Mouse (Mus musculus) liver, embryonic 15.5 days (tissue): ENCODE data around the gene Gnas. TPM values are rescaled to one million over a fixed set of nuclear protein-coding genes. Genes with fewer than 3 reads are reported as not detected.

Experiments used
- ATAC-seq: fragments of 200-750 bp; cut with Nextera tagmentation; 2 replicates; pipeline ENCODE4 v1.8.0; 2017; ENCODE audit warnings: moderate number of reproducible peaks, mild to moderate bottlenecking, moderate library complexity; ENCODE audit not compliant: insufficient read depth
- H3K27ac ChIP-seq: fragments of 300-500 bp; sonication (generic); replicated peaks from 2 replicates; pipeline ENCODE4 v1.5.1; 2015; ENCODE audit warnings: mild to moderate bottlenecking, inconsistent platforms
- H3K27me3 ChIP-seq: fragments of 300-500 bp; sonication (generic); 2 replicates; pipeline ENCODE4 v1.6.1; 2015; ENCODE audit warnings: mild to moderate bottlenecking, inconsistent platforms
- H3K36me3 ChIP-seq: fragments of 300-500 bp; sonication (generic); replicated peaks from 2 replicates; pipeline ENCODE4 v1.6.1; 2015; ENCODE audit warnings: moderate library complexity, mild to moderate bottlenecking, inconsistent platforms
- H3K4me1 ChIP-seq: fragments of 300-500 bp; sonication (generic); replicated peaks from 2 replicates; pipeline ENCODE4 v1.6.1; 2015; ENCODE audit warnings: inconsistent platforms
- H3K4me2 ChIP-seq: fragments of 300-500 bp; sonication (generic); 2 replicates; pipeline ENCODE4 v1.6.1; 2015; ENCODE audit warnings: moderate library complexity, mild to moderate bottlenecking, inconsistent platforms
- H3K4me3 ChIP-seq: fragments of 300-500 bp; sonication (generic); replicated peaks from 2 replicates; pipeline ENCODE4 v1.5.1; 2015; ENCODE audit warnings: mild to moderate bottlenecking, inconsistent platforms
- H3K9ac ChIP-seq: fragments of 300-500 bp; sonication (generic); 2 replicates; pipeline ENCODE4 v1.6.1; 2015; ENCODE audit warnings: moderate library complexity, mild to moderate bottlenecking, inconsistent platforms
- H3K9me3 ChIP-seq: fragments of 300-500 bp; sonication (generic); replicated peaks from 2 replicates; pipeline ENCODE4 v1.6.1; 2016; ENCODE audit warnings: inconsistent platforms
- WGBS: fragments of 180-500 bp; shearing (Covaris S2); methylation state at CpG from one replicate; pipeline ENCODE4 v1.1.7; 2015; ENCODE audit warnings: mixed read lengths; ENCODE audit not compliant: insufficient replicate concordance; 5-methylcytosine and 5-hydroxymethylcytosine counted together
- polyA plus RNA-seq: library from polyadenylated mRNA; unstranded; fragments of >200 nt; fragmentation: Nextera tagmentation; extraction: Ambion mirVana; gene quantifications from 2 replicates; pipeline ENCODE4 v1.2.1, GENCODE M21; 2015

Gnas gene
- polyA plus RNA-seq, 1 experiment from 2014 or later: 336 TPM

DNA sequence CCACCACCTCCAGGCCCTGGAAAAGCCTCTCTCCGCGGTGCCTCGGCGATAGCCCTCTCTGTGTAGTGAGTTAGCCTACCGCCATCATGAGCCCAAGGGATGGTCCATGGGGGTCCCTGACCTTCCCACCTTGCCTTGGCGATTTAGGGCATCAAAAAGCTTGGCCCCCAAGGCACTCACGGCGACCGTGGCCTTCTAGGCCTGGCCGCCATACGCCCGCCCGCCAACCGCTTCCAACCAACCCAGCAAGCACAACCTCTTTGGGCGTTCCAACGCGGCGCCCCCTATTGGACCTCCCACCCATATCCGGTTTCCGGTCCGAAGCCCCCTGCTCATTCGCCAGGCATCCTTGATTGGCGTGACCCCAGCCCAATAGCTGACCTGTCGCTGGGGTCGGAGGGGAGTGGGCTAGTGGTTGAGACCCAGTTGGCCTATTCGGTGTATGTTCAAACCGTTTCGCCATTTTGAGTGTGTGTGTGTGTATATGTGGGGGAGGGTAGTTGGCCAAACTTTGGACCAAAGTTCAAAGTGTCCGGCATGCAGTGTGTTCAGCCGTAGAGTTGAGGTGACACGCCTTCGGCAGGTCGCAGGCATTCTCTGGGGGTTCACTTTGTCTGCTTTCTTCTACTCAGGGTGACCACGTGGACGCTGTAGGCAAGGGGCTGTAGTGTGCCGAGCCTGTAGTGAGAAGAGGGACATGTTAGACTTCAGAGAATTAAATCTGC is 11.2 kb downstream of the Gnas start:
- peak overlapping the region; percentile 72 for H3K27ac ChIP-seq
- 43% methylated on average over 36 of the region's 36 CpGs for WGBS
- peaks cover 57% of the 10 kb centered on the region for H3K4me1 ChIP-seq
- peaks cover 35% of the 10 kb centered on the region for H3K27me3 ChIP-seq
- peak; percentile 82 for ATAC-seq
- H3K4me2 ChIP-seq: peak overlapping the region; percentile 78
- no peaks in the 10 kb centered on the region for H3K36me3 ChIP-seq
- peak overlapping the region; percentile 61 for H3K9ac ChIP-seq
- H3K4me3 ChIP-seq: peak overlapping the region; percentile 68
- peaks cover 18% of the 10 kb centered on the region for H3K9me3 ChIP-seq

DNA sequence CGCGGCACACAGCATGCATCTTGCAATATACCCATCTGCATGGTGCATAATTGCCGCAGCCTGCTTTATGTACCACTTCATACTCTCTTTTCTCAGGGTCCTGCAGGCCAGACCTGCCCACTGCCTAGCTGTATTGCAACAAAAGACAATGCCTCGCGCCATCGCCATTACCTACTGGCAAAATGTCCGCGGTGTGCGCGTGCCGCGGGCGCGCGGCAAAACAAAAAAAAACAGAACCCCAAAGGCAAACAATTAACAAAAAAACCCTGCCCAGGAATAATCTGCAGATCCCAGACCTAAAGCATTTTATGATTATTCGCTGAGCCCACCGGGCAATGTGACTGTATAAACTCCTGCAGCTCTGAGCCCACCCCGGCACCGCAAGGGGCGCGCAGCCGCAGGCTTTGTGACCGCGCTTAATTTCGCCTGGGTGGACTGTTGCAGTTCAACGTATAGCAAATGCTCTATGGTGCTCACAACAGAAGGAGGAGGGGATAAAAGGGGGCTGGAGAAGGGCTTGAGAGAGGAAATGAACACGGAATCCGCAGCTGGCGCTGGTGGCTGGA is 11.9 kb downstream of the Gnas start:
- H3K9ac ChIP-seq: peak overlapping the region; percentile 55
- H3K4me1 ChIP-seq: peaks cover 56% of the 10 kb centered on the region
- peaks cover 18% of the 10 kb centered on the region for H3K9me3 ChIP-seq

DNA sequence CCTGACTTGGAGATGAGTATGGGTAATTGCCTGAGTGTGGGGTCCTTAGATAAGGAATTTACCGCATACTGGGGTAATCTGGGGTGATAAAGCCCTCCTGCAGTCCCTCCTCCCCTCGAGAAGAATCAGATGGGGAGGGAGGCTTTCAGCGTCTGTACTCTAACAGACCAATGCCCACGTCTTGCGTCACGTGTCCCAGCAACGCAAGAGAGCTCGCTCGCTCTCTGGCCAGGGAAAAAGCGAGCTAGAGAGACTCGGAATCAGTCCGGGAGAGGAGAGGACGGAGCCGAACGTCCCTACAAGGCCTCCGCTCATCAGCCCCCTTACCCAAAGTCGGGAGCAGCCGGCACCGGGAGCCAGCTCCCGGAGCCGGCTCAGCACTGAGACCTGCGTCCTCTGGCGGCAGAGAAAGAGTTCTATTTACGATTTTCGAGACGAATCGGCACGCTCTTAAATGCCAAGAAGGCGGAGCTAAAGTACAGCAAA is 13.0 kb downstream of the Gnas start:
- H3K9me3 ChIP-seq: peaks cover 18% of the 10 kb centered on the region
- H3K4me1 ChIP-seq: peaks cover 50% of the 10 kb centered on the region
- no peaks in the 10 kb centered on the region for H3K36me3 ChIP-seq
- ATAC-seq: peak; percentile 58
- H3K27me3 ChIP-seq: peaks cover 51% of the 10 kb centered on the region
- H3K27ac ChIP-seq: no peak overlapping the region
- H3K4me3 ChIP-seq: peak overlapping the region; percentile 68
- H3K9ac ChIP-seq: no peak overlapping the region
- H3K4me2 ChIP-seq: peak overlapping the region; percentile 78
- WGBS: 52% methylated on average over 29 of the region's 29 CpGs

More for the DNA sequence above, 11.9 kb downstream of the Gnas start:
- ATAC-seq: no peak
- H3K4me2 ChIP-seq: peak overlapping the region; percentile 78
- 50% methylated on average over 29 of the region's 29 CpGs for WGBS
- H3K36me3 ChIP-seq: no peaks in the 10 kb centered on the region
- H3K27ac ChIP-seq: peak overlapping the region; percentile 14; the same call in 1 of the 2 replicates
- peak overlapping the region; percentile 68 for H3K4me3 ChIP-seq
- H3K27me3 ChIP-seq: peaks cover 42% of the 10 kb centered on the region

DNA sequence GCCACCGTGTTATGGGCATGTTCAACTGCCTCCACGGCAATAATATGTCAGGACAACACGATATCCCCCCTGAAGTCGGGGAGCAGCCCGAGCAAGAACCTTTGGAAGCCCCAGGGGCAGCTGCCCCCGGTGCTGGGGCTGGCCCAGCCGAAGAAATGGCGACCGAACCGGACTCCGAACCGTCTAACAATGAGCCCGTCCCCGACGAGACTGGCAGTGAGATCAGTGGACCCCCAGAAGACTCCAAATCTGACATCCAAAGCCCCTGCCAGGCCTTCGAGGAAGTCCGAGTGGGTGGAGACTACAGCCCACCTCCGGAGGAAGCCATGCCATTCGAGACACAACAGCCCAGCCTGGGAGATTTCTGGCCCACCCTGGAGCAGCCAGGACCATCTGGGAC is 13.7 kb downstream of the Gnas start:
- no peak overlapping the region for H3K9ac ChIP-seq
- H3K9me3 ChIP-seq: peaks cover 18% of the 10 kb centered on the region
- peak overlapping the region; percentile 68 for H3K4me3 ChIP-seq
- 44% methylated on average over 19 of the region's 19 CpGs for WGBS
- ATAC-seq: no peak
- peaks cover 45% of the 10 kb centered on the region for H3K4me1 ChIP-seq
- no peaks in the 10 kb centered on the region for H3K36me3 ChIP-seq
- peaks cover 53% of the 10 kb centered on the region for H3K27me3 ChIP-seq
- no peak overlapping the region for H3K27ac ChIP-seq
- H3K4me2 ChIP-seq: peak overlapping the region; percentile 78

DNA sequence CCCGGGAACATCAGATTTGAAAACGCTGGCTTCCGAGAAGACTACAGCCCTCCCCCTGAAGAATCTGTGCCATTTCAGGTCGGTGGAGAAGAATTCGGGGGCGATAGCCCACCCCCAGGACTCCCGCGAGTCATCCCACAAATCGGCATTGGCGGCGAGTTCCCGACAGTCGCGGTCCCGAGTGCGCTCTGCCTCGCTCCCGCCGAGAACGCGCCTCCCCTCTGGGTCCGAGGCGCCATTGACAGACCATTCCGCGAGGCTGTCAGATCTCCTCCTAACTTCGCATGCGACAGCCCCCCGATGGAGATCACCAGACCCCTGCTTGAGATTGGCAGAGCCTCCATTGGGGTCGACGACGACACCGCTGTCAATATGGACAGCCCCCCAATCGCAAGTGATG is 14.4 kb downstream of the Gnas start:
- Histone ChIP-seq H3K4me2 (peak overlapping the region; percentile 42), H3K36me3 (no peaks in the 10 kb centered on the region), H3K27ac (no peak overlapping the region), H3K9ac (no peak overlapping the region), H3K9me3 (peaks cover 18% of the 10 kb centered on the region), H3K4me1 (peaks cover 41% of the 10 kb centered on the region), H3K4me3 (peak overlapping the region; percentile 21), H3K27me3 (peaks cover 53% of the 10 kb centered on the region)
- no peak for ATAC-seq
- 40% methylated on average over 33 of the region's 33 CpGs for WGBS

DNA sequence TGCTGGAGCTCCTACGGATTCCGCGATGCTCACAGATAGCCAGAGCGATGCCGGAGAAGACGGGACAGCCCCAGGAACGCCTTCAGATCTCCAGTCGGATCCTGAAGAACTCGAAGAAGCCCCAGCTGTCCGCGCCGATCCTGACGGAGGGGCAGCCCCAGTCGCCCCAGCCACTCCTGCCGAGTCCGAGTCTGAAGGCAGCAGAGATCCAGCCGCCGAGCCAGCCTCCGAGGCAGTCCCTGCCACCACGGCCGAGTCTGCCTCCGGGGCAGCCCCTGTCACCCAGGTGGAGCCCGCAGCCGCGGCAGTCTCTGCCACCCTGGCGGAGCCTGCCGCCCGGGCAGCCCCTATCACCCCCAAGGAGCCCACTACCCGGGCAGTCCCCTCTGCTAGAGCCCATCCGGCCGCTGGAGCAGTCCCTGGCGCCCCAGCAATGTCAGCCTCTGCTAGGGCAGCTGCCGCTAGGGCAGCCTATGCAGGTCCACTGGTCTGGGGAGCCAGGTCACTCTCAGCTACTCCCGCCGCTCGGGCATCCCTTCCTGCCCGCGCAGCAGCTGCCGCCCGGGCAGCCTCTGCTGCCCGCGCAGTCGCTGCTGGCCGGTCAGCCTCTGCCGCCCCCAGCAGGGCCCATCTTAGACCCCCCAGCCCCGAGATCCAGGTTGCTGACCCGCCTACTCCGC is 15.1 kb downstream of the Gnas start:
- ATAC-seq: no peak
- peaks cover 18% of the 10 kb centered on the region for H3K9me3 ChIP-seq
- H3K4me2 ChIP-seq: peak overlapping the region; percentile 42

DNA sequence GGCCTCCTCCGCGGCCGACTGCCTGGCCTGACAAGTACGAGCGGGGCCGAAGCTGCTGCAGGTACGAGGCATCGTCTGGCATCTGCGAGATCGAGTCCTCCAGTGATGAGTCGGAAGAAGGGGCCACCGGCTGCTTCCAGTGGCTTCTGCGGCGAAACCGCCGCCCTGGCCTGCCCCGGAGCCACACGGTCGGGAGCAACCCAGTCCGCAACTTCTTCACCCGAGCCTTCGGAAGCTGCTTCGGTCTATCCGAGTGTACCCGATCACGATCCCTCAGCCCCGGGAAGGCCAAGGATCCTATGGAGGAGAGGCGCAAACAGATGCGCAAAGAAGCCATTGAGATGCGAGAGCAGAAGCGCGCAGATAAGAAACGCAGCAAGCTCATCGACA is 15.6 kb downstream of the Gnas start:
- H3K27me3 ChIP-seq: peaks cover 53% of the 10 kb centered on the region
- no peak overlapping the region for H3K9ac ChIP-seq
- peak overlapping the region; percentile 42 for H3K4me2 ChIP-seq
- H3K4me3 ChIP-seq: peak overlapping the region; percentile 21
- no peaks in the 10 kb centered on the region for H3K36me3 ChIP-seq
- 47% methylated on average over 34 of the region's 34 CpGs for WGBS
- H3K27ac ChIP-seq: no peak overlapping the region
- H3K9me3 ChIP-seq: peaks cover 18% of the 10 kb centered on the region
- peaks cover 39% of the 10 kb centered on the region for H3K4me1 ChIP-seq
- no peak for ATAC-seq

More for the DNA sequence above, 15.1 kb downstream of the Gnas start:
- WGBS: 44% methylated on average over 48 of the region's 48 CpGs
- Histone ChIP-seq H3K27me3 (peaks cover 53% of the 10 kb centered on the region), H3K27ac (no peak overlapping the region), H3K9ac (no peak overlapping the region), H3K4me3 (peak overlapping the region; percentile 21), H3K4me1 (peaks cover 39% of the 10 kb centered on the region), H3K36me3 (no peaks in the 10 kb centered on the region)

DNA sequence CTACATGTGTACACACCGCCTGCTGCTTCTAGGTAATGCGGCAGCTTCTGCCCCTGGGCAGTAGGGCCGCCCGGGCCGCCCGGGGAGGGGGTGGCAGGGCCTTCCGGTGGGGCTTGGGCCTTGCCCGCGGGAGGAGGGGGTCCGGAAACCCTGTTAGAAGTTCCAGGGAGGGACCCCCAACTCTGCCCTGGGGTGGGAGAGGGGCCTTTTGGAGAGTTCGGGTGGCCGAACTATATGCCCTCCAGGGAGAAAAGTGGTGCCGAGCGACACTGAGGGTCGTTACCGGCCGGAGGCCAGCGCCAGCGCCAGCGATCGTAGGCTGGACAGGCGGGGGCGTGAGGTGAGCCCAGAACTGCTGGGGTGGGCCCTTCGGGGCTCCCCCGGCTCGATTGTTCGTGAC is 16.1 kb downstream of the Gnas start:
- peak overlapping the region; percentile 42 for H3K4me2 ChIP-seq
- peaks cover 39% of the 10 kb centered on the region for H3K4me1 ChIP-seq
- no peak overlapping the region for H3K9ac ChIP-seq
- H3K27ac ChIP-seq: no peak overlapping the region
- H3K27me3 ChIP-seq: peaks cover 53% of the 10 kb centered on the region
- H3K4me3 ChIP-seq: peak overlapping the region; percentile 21
- H3K36me3 ChIP-seq: no peaks in the 10 kb centered on the region
- no peak for ATAC-seq
- 53% methylated on average over 27 of the region's 27 CpGs for WGBS
- peaks cover 18% of the 10 kb centered on the region for H3K9me3 ChIP-seq

DNA sequence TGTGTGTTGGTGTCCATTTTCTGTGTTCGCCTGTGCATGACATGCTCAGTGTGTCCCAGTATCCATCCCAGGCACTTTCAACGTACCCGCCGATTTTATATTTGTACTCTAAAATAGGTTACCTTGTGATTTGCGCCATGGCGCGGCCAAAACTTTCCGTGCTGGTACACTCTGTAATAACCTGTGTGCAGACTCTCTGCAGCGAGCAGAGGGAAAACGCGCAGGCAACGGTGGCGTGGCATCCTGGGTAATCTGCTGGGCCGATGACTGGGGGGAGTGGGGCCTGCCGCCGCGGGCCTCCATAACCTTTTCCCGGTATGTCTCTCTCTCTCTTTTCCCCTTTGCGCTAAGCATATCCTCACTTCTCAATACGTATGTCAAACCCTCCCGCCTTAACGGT is 16.5 kb downstream of the Gnas start:
- H3K9me3 ChIP-seq: peaks cover 18% of the 10 kb centered on the region
- WGBS: 55% methylated on average over 22 of the region's 22 CpGs
- peaks cover 39% of the 10 kb centered on the region for H3K4me1 ChIP-seq
- H3K4me2 ChIP-seq: peak overlapping the region; percentile 42
- peak overlapping the region; percentile 21; the same call in 1 of the 2 replicates for H3K4me3 ChIP-seq
- H3K27me3 ChIP-seq: peaks cover 53% of the 10 kb centered on the region
- ATAC-seq: no peak
- no peaks in the 10 kb centered on the region for H3K36me3 ChIP-seq
- H3K27ac ChIP-seq: no peak overlapping the region
- no peak overlapping the region for H3K9ac ChIP-seq

DNA sequence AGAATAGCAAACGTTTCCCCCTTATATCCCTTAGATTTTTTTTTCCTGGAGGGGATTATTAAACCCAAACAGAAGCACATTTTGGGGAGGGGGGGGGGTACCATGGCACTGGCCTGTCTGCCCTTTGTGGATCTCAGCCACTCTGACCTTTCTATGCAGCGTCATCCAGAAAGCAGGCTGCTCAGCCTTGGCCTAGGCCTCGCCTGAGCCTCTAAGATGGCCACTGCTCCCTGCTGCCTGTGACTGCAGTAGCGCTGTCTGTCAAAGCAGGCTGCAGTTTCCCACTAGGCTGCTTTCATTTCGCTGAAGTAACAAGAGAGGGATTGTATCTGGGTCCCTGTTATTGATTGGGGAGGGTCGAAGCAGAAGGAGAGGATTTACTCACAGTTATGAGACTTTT is 18.4 kb downstream of the Gnas start:
- no peak overlapping the region for H3K4me2 ChIP-seq
- WGBS: 61% methylated on average over 6 of the region's 6 CpGs
- peaks cover 27% of the 10 kb centered on the region for H3K4me1 ChIP-seq
- H3K9ac ChIP-seq: no peak overlapping the region
- no peak overlapping the region for H3K4me3 ChIP-seq
- peaks cover 10% of the 10 kb centered on the region for H3K9me3 ChIP-seq
- H3K27me3 ChIP-seq: peaks cover 45% of the 10 kb centered on the region
- H3K27ac ChIP-seq: no peak overlapping the region
- no peak for ATAC-seq
- H3K36me3 ChIP-seq: no peaks in the 10 kb centered on the region

DNA sequence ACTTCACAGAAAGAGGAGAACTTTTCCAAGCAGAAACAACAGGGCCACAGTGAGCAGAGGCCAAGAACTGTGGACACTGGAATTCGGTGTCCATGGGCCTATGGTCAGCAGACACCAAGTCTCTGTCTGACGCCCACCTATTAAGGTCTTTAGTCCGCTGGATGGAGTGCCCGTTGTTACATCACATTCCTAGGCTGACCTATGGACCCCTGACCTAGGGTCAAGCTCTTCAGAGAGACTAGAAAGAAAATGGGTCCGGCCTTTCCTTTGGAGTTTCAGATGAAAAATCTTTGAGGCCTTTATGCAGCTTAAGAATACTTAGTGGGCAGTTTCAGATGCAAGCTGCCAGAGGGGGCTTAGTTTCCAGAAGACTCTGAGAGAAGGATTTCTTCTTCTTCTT is 21.5 kb downstream of the Gnas start:
- H3K27me3 ChIP-seq: peaks cover 26% of the 10 kb centered on the region
- H3K9ac ChIP-seq: no peak overlapping the region
- no peak overlapping the region for H3K4me3 ChIP-seq
- no peak overlapping the region for H3K4me2 ChIP-seq
- H3K4me1 ChIP-seq: no peaks in the 10 kb centered on the region
- H3K36me3 ChIP-seq: no peaks in the 10 kb centered on the region
- no peaks in the 10 kb centered on the region for H3K9me3 ChIP-seq
- no peak for ATAC-seq
- H3K27ac ChIP-seq: no peak overlapping the region
- 51% methylated on average over 5 of the region's 5 CpGs for WGBS
